Comparison of ENCODE assay signal across 13 mouse cellular contexts in the genomic region with DNA sequence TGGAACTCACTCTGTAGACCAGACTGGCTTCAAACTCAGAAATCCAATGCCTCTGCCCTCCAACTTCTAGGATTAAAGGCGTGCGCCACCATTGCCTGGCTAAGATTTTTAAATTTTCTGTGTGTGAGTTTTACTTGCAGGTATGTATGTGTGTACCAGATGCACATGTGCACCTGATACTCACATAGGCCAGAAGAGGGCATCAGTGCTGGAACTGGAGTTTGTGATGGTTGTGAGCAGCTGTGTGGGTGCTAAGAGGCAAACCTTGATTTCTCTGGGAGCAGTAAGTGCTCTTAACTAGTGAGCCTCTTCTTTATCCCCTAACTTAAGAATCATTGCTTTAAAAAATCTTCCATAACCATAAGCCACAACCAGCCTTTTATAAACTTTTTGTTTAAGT. TPM values are rescaled to one million over a fixed set of nuclear protein-coding genes. Genes with fewer than 3 reads are reported as not detected.
DNase-seq lines count a peak whose midpoint lies in the region; ATAC-seq and TF ChIP-seq lines count a peak whose summit lies in the region.
"Had no signal": no experiment of that assay in that cellular context is flagged by ENCODE, and none has a peak within 500 bp of the region (broad histone marks: within the 10 kb centered on the region; RNA-seq: fewer than 3 reads in every experiment).

No protein-coding gene starts in this region.

- no peak overlapping the region for H3K4me3 ChIP-seq in hindbrain, postnatal 0 days (ENCODE audit: low read length)
- H3K4me3 ChIP-seq in hindbrain, embryonic 14.5 days (replicated peaks; ENCODE audit: low read length), result no peak overlapping the region
- no peak overlapping the region for H3K4me3 ChIP-seq in spleen, adult 2 months (ENCODE audit: extremely low read depth, insufficient read depth, insufficient read length)
- H3K4me3 ChIP-seq in forebrain, embryonic 10.5 days, result no peak overlapping the region
- H3K4me3 ChIP-seq: hindbrain, embryonic 12.5 days; limb, embryonic 12.5 days; midbrain, embryonic 12.5 days had no signal

- 89% methylated on average over 2 of the region's 2 CpGs for WGBS in hindbrain, postnatal 0 days
- 97% methylated on average over 2 of the region's 2 CpGs for WGBS in hindbrain, embryonic 14.5 days
- over 99% methylated on average over 2 of the region's 2 CpGs for WGBS in spleen, adult 2 months
- 93% methylated on average over 2 of the region's 2 CpGs for WGBS in forebrain, embryonic 10.5 days

- H3K9me3 ChIP-seq in hindbrain, postnatal 0 days (ENCODE audit: low read length), result no peaks in the 10 kb centered on the region
- no peaks in the 10 kb centered on the region for H3K9me3 ChIP-seq in hindbrain, embryonic 14.5 days (ENCODE audit: control insufficient read depth, low read length)
- no peaks in the 10 kb centered on the region for H3K9me3 ChIP-seq in forebrain, embryonic 10.5 days
- H3K9me3 ChIP-seq: hindbrain, embryonic 12.5 days; limb, embryonic 12.5 days; midbrain, embryonic 12.5 days had no signal

- no peaks in the 10 kb centered on the region for H3K4me1 ChIP-seq in hindbrain, postnatal 0 days (ENCODE audit: insufficient read depth, low read length)
- no peaks in the 10 kb centered on the region for H3K4me1 ChIP-seq in hindbrain, embryonic 14.5 days (replicated peaks; ENCODE audit: control insufficient read depth, insufficient read depth, low read length)
- no peaks in the 10 kb centered on the region for H3K4me1 ChIP-seq in spleen, adult 2 months (ENCODE audit: control insufficient read depth, insufficient read depth, insufficient read length)
- H3K4me1 ChIP-seq in forebrain, embryonic 10.5 days, result no peaks in the 10 kb centered on the region
- H3K4me1 ChIP-seq: hindbrain, embryonic 12.5 days; limb, embryonic 12.5 days; midbrain, embryonic 12.5 days had no signal

- no peak for ATAC-seq in hindbrain, postnatal 0 days
- no peak for ATAC-seq in hindbrain, embryonic 14.5 days (ENCODE audit: low FRiP score)

- no peak overlapping the region for H3K27ac ChIP-seq in hindbrain, postnatal 0 days
- no peak overlapping the region for H3K27ac ChIP-seq in hindbrain, embryonic 14.5 days
- H3K27ac ChIP-seq in spleen, adult 2 months (ENCODE audit: insufficient read depth, low read length), result no peak overlapping the region
- no peak overlapping the region for H3K27ac ChIP-seq in forebrain, embryonic 10.5 days
- H3K27ac ChIP-seq: hindbrain, embryonic 12.5 days; limb, embryonic 12.5 days; midbrain, embryonic 12.5 days had no signal

- H3K36me3 ChIP-seq in hindbrain, postnatal 0 days (ENCODE audit: insufficient read depth, low read length), result no peaks in the 10 kb centered on the region
- H3K36me3 ChIP-seq in hindbrain, embryonic 14.5 days (replicated peaks; ENCODE audit: control insufficient read depth, insufficient read depth), result peaks cover 6% of the 10 kb centered on the region
- H3K36me3 ChIP-seq in spleen, adult 2 months (ENCODE audit: control insufficient read depth, insufficient read depth, low read length), result 0 out of 2 replicates have a peak, but pooled peaks cover 1% of the 10 kb centered on the region
- H3K36me3 ChIP-seq in forebrain, embryonic 10.5 days (replicated peaks), result peaks cover 34% of the 10 kb centered on the region

- TF ChIP-seq POLR2A in spleen, adult 2 months (IDR thresholded peaks at IDR 0.05; ENCODE audit: low read depth, low read length), result no peak

- no peak for DNase-seq in hindbrain, postnatal 0 days (ENCODE audit: low spot score)
- DNase-seq in hindbrain, embryonic 14.5 days (ENCODE audit: low spot score), result no peak
- DNase-seq in spleen, adult 2 months (ENCODE audit: low read depth in 1 of 2, low spot score in 2 of 2), result no peak
- no peak for DNase-seq in spleen, adult 18-20 months
- peak; percentile 23 for DNase-seq in induced T-regulatory cell, adult 2 months (ENCODE audit: low read depth)
- no peak for DNase-seq in frontal cortex, postnatal 14 days (ENCODE audit: low spot score in 2 of 2)
- DNase-seq in cerebellum, adult 9-11 months, result no peak
- no peak for DNase-seq in forebrain, embryonic 10.5 days (ENCODE audit: extremely low spot score, low spot score)
- DNase-seq: adrenal gland, adult 8-10 months; cerebellum, adult 8-10 months had no signal

- H3K27me3 ChIP-seq in hindbrain, postnatal 0 days (ENCODE audit: insufficient read depth, low read length), result no peaks in the 10 kb centered on the region
- no peaks in the 10 kb centered on the region for H3K27me3 ChIP-seq in hindbrain, embryonic 14.5 days (ENCODE audit: control insufficient read depth, insufficient read depth, low read length)
- no peaks in the 10 kb centered on the region for H3K27me3 ChIP-seq in spleen, adult 2 months (ENCODE audit: control insufficient read depth, insufficient read depth, low read length)
- no peaks in the 10 kb centered on the region for H3K27me3 ChIP-seq in forebrain, embryonic 10.5 days (ENCODE audit: poor library complexity, severe bottlenecking)
- H3K27me3 ChIP-seq: hindbrain, embryonic 12.5 days; limb, embryonic 12.5 days; midbrain, embryonic 12.5 days had no signal

- peak; percentile 41 for TF ChIP-seq CTCF in hindbrain, postnatal 0 days (IDR thresholded peaks at IDR 0.05; ENCODE audit: low read depth)
- peak; percentile 1; the same call in 1 of the 2 replicates for TF ChIP-seq CTCF in spleen, adult 2 months (IDR thresholded peaks at IDR 0.05; ENCODE audit: extremely low read depth, insufficient read depth, insufficient read length, insufficient replicate concordance)

- H3K9ac ChIP-seq in hindbrain, postnatal 0 days (replicated peaks; ENCODE audit: low read length), result no peak overlapping the region
- H3K9ac ChIP-seq in hindbrain, embryonic 14.5 days, result no peak overlapping the region
- H3K9ac ChIP-seq: hindbrain, embryonic 12.5 days; limb, embryonic 12.5 days; midbrain, embryonic 12.5 days had no signal

- no peak overlapping the region for H3K4me2 ChIP-seq in hindbrain, postnatal 0 days (ENCODE audit: low read depth, low read length)
- H3K4me2 ChIP-seq in hindbrain, embryonic 14.5 days (replicated peaks), result no peak overlapping the region
- H3K4me2 ChIP-seq: hindbrain, embryonic 12.5 days; limb, embryonic 12.5 days; midbrain, embryonic 12.5 days had no signal

RNA-seq across cellular contexts. Expression of gene Ube3a, which starts 17.0 kb away (rescaled TPM):
- 163 and 177 TPM in 2 replicates for total RNA-seq in hindbrain, postnatal 0 days (2014; rRNA removed)
- 147 and 150 TPM in 2 replicates for polyA plus RNA-seq in hindbrain, postnatal 0 days (2015; fragmentation: Nextera tagmentation; extraction: Ambion mirVana)
- polyA plus RNA-seq in hindbrain, embryonic 14.5 days (2014; fragmentation: Nextera tagmentation; extraction: Ambion mirVana), result 173 and 182 TPM in 2 replicates
- 76.7 and 102 TPM in 2 replicates for polyA plus RNA-seq in spleen, adult 2 months (2012; rRNA removed)
- polyA plus RNA-seq in forebrain, embryonic 10.5 days (2016; fragmentation: Nextera tagmentation; extraction: Ambion mirVana), result 96.7 and 105 TPM in 2 replicates
